Mouse (Mus musculus) hindbrain, postnatal 0 days (tissue): ENCODE data around the gene Cacng3. TPM values are rescaled to one million over a fixed set of nuclear protein-coding genes. Genes with fewer than 3 reads are reported as not detected.

ENCODE experiments used
- ATAC-seq: fragments of 200-750 bp; cut with Nextera tagmentation; 2 replicates; pipeline ENCODE4 v1.8.0; 2017; ENCODE audit warnings: mild to moderate bottlenecking, moderate TSS enrichment, moderate library complexity
- DNase-seq: peaks from one replicate; pipeline ENCODE4 v3.0.0-alpha.2; 2015; ENCODE audit warnings: low spot score
- H3K27ac ChIP-seq: fragments of 300-500 bp; sonication (generic); 2 replicates; pipeline ENCODE4 v1.5.1; 2014; ENCODE audit warnings: mild to moderate bottlenecking
- H3K27me3 ChIP-seq: fragments of 300-500 bp; sonication (generic); 2 replicates; pipeline ENCODE4 v1.6.1; 2014; ENCODE audit warnings: low read length, mixed read lengths; ENCODE audit not compliant: insufficient read depth
- H3K36me3 ChIP-seq: fragments of 300-500 bp; sonication (generic); 2 replicates; pipeline ENCODE4 v1.6.1; 2014; ENCODE audit warnings: low read length, mixed read lengths; ENCODE audit not compliant: insufficient read depth
- H3K4me1 ChIP-seq: fragments of 300-500 bp; sonication (generic); 2 replicates; pipeline ENCODE4 v1.6.1; 2014; ENCODE audit warnings: antibody characterized with exemption, low read length, mixed read lengths; ENCODE audit not compliant: insufficient read depth
- H3K4me2 ChIP-seq: fragments of 300-500 bp; sonication (generic); 2 replicates; pipeline ENCODE4 v1.6.1; 2014; ENCODE audit warnings: low read depth, mild to moderate bottlenecking, low read length, moderate library complexity, mixed read lengths
- H3K4me3 ChIP-seq: fragments of 300-500 bp; sonication (generic); 2 replicates; pipeline ENCODE4 v1.5.1; 2014; ENCODE audit warnings: low read length
- H3K9ac ChIP-seq: fragments of 300-500 bp; sonication (generic); replicated peaks from 2 replicates; pipeline ENCODE4 v1.6.1; 2014; ENCODE audit warnings: mild to moderate bottlenecking, low read length, moderate library complexity, mixed read lengths
- H3K9me3 ChIP-seq: fragments of 300-500 bp; sonication (generic); 2 replicates; pipeline ENCODE4 v1.6.1; 2016; ENCODE audit warnings: low read length, mixed read lengths
- CTCF ChIP-seq: IDR thresholded peaks from 2 replicates; pipeline ENCODE4 v1.5.1; 2016; ENCODE audit warnings: antibody characterized with exemption, control low read depth, low read depth
- WGBS: fragments of 180-500 bp; shearing (Covaris S2); extraction: QIAGEN DNeasy Blood & Tissue Kit; methylation state at CpG from one replicate; pipeline ENCODE4 v1.1.7; 2014; 5-methylcytosine and 5-hydroxymethylcytosine counted together
- polyA plus RNA-seq: library from polyadenylated mRNA; unstranded; fragments of >200 nt; fragmentation: Nextera tagmentation; extraction: Ambion mirVana; gene quantifications from 2 replicates; pipeline ENCODE4 v1.2.1, GENCODE M21; 2015
- total RNA-seq: library from RNA; depleted of rRNA; stranded (reverse); fragments of >200 nt; gene quantifications from 2 replicates; pipeline ENCODE4 v1.2.3, GENCODE M21; 2014

The Cacng3 gene
- total and polyA plus RNA-seq, 2 experiments from 2014 or later: 11.2 to 28.5 TPM

- H3K9ac ChIP-seq: no peak overlapping the region
- H3K36me3 ChIP-seq: no peaks in the 10 kb centered on the region
- whole genome bisulfite sequencing: 84% methylated on average over 5 of the region's 5 CpGs
- no peaks in the 10 kb centered on the region for H3K27me3 ChIP-seq
- no peak for TF ChIP-seq CTCF
- H3K27ac ChIP-seq: no peak overlapping the region
- H3K4me2 ChIP-seq: no peak overlapping the region
- H3K4me1 ChIP-seq: no peaks in the 10 kb centered on the region
- DNase-seq (no peak), ATAC-seq (no peak)
- no peak overlapping the region for H3K4me3 ChIP-seq
- H3K9me3 ChIP-seq: no peaks in the 10 kb centered on the region
These were observed 36.8 kb upstream of the Cacng3 start for GRCm38 (mm10) chr7:122633463-122633862.

GRCm38 (mm10) chr7:122643676-122644075, 26.6 kb upstream of the Cacng3 start:
- WGBS: 81% methylated on average over 8 of the region's 8 CpGs
- Histone ChIP-seq H3K36me3 (no peaks in the 10 kb centered on the region), H3K4me3 (no peak overlapping the region), H3K4me2 (no peak overlapping the region), H3K27me3 (no peaks in the 10 kb centered on the region), H3K9me3 (no peaks in the 10 kb centered on the region), H3K9ac (no peak overlapping the region), H3K4me1 (no peaks in the 10 kb centered on the region), H3K27ac (no peak overlapping the region)
- no peak for ATAC-seq
- TF ChIP-seq CTCF: no peak
- no peak for DNase-seq

GRCm38 (mm10) chr7:122649306-122649705, 21.0 kb upstream of the Cacng3 start:
- 77% methylated on average over 10 of the region's 10 CpGs for WGBS
- Histone ChIP-seq H3K9ac (no peak overlapping the region), H3K9me3 (no peaks in the 10 kb centered on the region), H3K27me3 (no peaks in the 10 kb centered on the region), H3K4me1 (no peaks in the 10 kb centered on the region), H3K36me3 (no peaks in the 10 kb centered on the region), H3K27ac (no peak overlapping the region), H3K4me3 (no peak overlapping the region), H3K4me2 (no peak overlapping the region)
- DNase-seq (no peak), ATAC-seq (no peak)
- TF ChIP-seq CTCF: no peak

- Histone ChIP-seq H3K9me3 (no peaks in the 10 kb centered on the region), H3K27ac (no peak overlapping the region), H3K4me1 (no peaks in the 10 kb centered on the region), H3K4me3 (no peak overlapping the region), H3K4me2 (no peak overlapping the region), H3K36me3 (no peaks in the 10 kb centered on the region), H3K9ac (no peak overlapping the region), H3K27me3 (no peaks in the 10 kb centered on the region)
- no peak for DNase-seq
- ATAC-seq: no peak
- 87% methylated on average over 3 of the region's 3 CpGs for WGBS
- TF ChIP-seq CTCF: no peak
These were observed 17.8 kb upstream of the Cacng3 start for GRCm38 (mm10) chr7:122652523-122652922.

GRCm38 (mm10) chr7:122656671-122657070, 13.6 kb upstream of the Cacng3 start:
- Histone ChIP-seq H3K36me3 (no peaks in the 10 kb centered on the region), H3K4me2 (no peak overlapping the region), H3K9ac (no peak overlapping the region), H3K4me3 (no peak overlapping the region), H3K4me1 (no peaks in the 10 kb centered on the region), H3K27me3 (no peaks in the 10 kb centered on the region), H3K9me3 (no peaks in the 10 kb centered on the region), H3K27ac (no peak overlapping the region)
- DNase-seq (no peak), ATAC-seq (no peak)
- WGBS: 86% methylated on average over 3 of the region's 3 CpGs
- TF ChIP-seq CTCF: no peak

GRCm38 (mm10) chr7:122657423-122658126, 12.7 kb upstream of the Cacng3 start:
- H3K4me2 ChIP-seq: no peak overlapping the region
- H3K27ac ChIP-seq: no peak overlapping the region
- no peak overlapping the region for H3K9ac ChIP-seq
- ATAC-seq (no peak), DNase-seq (no peak)
- H3K4me3 ChIP-seq: no peak overlapping the region
- no peaks in the 10 kb centered on the region for H3K4me1 ChIP-seq
- 95% methylated on average over 5 of the region's 5 CpGs for WGBS
- TF ChIP-seq CTCF: no peak
- no peaks in the 10 kb centered on the region for H3K27me3 ChIP-seq
- H3K9me3 ChIP-seq: no peaks in the 10 kb centered on the region
- H3K36me3 ChIP-seq: no peaks in the 10 kb centered on the region

- Histone ChIP-seq H3K27ac (no peak overlapping the region), H3K9me3 (no peaks in the 10 kb centered on the region), H3K27me3 (no peaks in the 10 kb centered on the region), H3K9ac (no peak overlapping the region), H3K36me3 (no peaks in the 10 kb centered on the region), H3K4me1 (no peaks in the 10 kb centered on the region; the same call in 1 of the 2 replicates), H3K4me3 (no peak overlapping the region), H3K4me2 (no peak overlapping the region)
- TF ChIP-seq CTCF: no peak
- DNase-seq (no peak), ATAC-seq (no peak)
- WGBS: 83% methylated on average over 7 of the region's 7 CpGs
These were observed 4.8 kb upstream of the Cacng3 start for GRCm38 (mm10) chr7:122665311-122666049.
